Mouse (Mus musculus) heart, embryonic 15.5 days (tissue): Measurements from ENCODE around the gene Eif3c. TPM values are rescaled to one million over a fixed set of nuclear protein-coding genes. Genes with fewer than 3 reads are reported as not detected.

ENCODE experiments used
- ATAC-seq: fragments of 200-750 bp; cut with Nextera tagmentation; replicated peaks from 2 replicates; pipeline ENCODE4 v1.8.0; 2017; ENCODE audit warnings: low read depth, moderate TSS enrichment; ENCODE audit not compliant: insufficient number of reproducible peaks, insufficient read depth, low FRiP score
- H3K27ac ChIP-seq: fragments of 300-500 bp; sonication (generic); 2 replicates; pipeline ENCODE4 v1.5.1; 2015; ENCODE audit warnings: mild to moderate bottlenecking, inconsistent platforms
- H3K27me3 ChIP-seq: fragments of 300-500 bp; sonication (generic); 2 replicates; pipeline ENCODE4 v1.6.1; 2015; ENCODE audit warnings: inconsistent platforms
- H3K36me3 ChIP-seq: fragments of 300-500 bp; sonication (generic); 2 replicates; pipeline ENCODE4 v1.6.1; 2015; ENCODE audit warnings: mild to moderate bottlenecking, inconsistent platforms
- H3K4me1 ChIP-seq: fragments of 300-500 bp; sonication (generic); replicated peaks from 2 replicates; pipeline ENCODE4 v1.6.1; 2015; ENCODE audit warnings: inconsistent platforms
- H3K4me2 ChIP-seq: fragments of 300-500 bp; sonication (generic); 2 replicates; pipeline ENCODE4 v1.6.1; 2015; ENCODE audit warnings: inconsistent platforms, mild to moderate bottlenecking, moderate library complexity
- H3K4me3 ChIP-seq: fragments of 300-500 bp; sonication (generic); 2 replicates; pipeline ENCODE4 v1.5.1; 2015; ENCODE audit warnings: mild to moderate bottlenecking, inconsistent platforms
- H3K9ac ChIP-seq: fragments of 300-500 bp; sonication (generic); 2 replicates; pipeline ENCODE4 v1.6.1; 2015; ENCODE audit warnings: mild to moderate bottlenecking, inconsistent platforms
- H3K9me3 ChIP-seq: fragments of 300-500 bp; sonication (generic); replicated peaks from 2 replicates; pipeline ENCODE4 v1.6.1; 2016; ENCODE audit warnings: inconsistent platforms
- WGBS: fragments of 180-500 bp; shearing (Covaris S2); methylation state at CpG from one replicate; pipeline ENCODE4 v1.1.7; 2015; ENCODE audit warnings: mixed read lengths; 5-methylcytosine and 5-hydroxymethylcytosine counted together
- polyA plus RNA-seq: library from polyadenylated mRNA; unstranded; fragments of >200 nt; fragmentation: Nextera tagmentation; extraction: Ambion mirVana; gene quantifications from 2 replicates; pipeline ENCODE4 v1.2.1, GENCODE M21; 2015

Eif3c gene
- polyA plus RNA-seq, 1 experiment from 2014 or later, result 119 TPM

- Histone ChIP-seq H3K9me3 (no peaks in the 10 kb centered on the region), H3K4me2 (no peak overlapping the region), H3K27ac (no peak overlapping the region), H3K9ac (no peak overlapping the region), H3K36me3 (peaks cover 94% of the 10 kb centered on the region), H3K27me3 (no peaks in the 10 kb centered on the region), H3K4me1 (no peaks in the 10 kb centered on the region), H3K4me3 (no peak overlapping the region)
- WGBS, result 93% methylated on average over 5 of the region's 5 CpGs
- no peak for ATAC-seq
Observed at GRCm38 (mm10) chr7:126556635-126557034, 9.6 kb downstream of the Eif3c start.

- H3K4me2 ChIP-seq, result no peak overlapping the region
- WGBS, result 95% methylated on average over 1 of the region's 1 CpGs
- ATAC-seq, result no peak
Observed at GRCm38 (mm10) chr7:126554796-126555195, 11.4 kb downstream of the Eif3c start.

GRCm38 (mm10) chr7:126545631-126546030, 20.6 kb downstream of the Eif3c start:
- Histone ChIP-seq H3K9ac (no peak overlapping the region), H3K36me3 (peaks cover 51% of the 10 kb centered on the region)

More at GRCm38 (mm10) chr7:126554796-126555195, 11.4 kb downstream of the Eif3c start:
- no peaks in the 10 kb centered on the region for H3K9me3 ChIP-seq
- H3K27ac ChIP-seq, result no peak overlapping the region
- peaks cover 97% of the 10 kb centered on the region for H3K36me3 ChIP-seq
- no peak overlapping the region for H3K4me3 ChIP-seq
- no peaks in the 10 kb centered on the region for H3K4me1 ChIP-seq
- no peak overlapping the region for H3K9ac ChIP-seq
- no peaks in the 10 kb centered on the region for H3K27me3 ChIP-seq

GRCm38 (mm10) chr7:126541661-126542060, 24.6 kb downstream of the Eif3c start:
- Histone ChIP-seq H3K4me3 (no peak overlapping the region), H3K4me2 (no peak overlapping the region), H3K9ac (no peak overlapping the region), H3K4me1 (no peaks in the 10 kb centered on the region), H3K36me3 (peaks cover 13% of the 10 kb centered on the region), H3K9me3 (no peaks in the 10 kb centered on the region), H3K27ac (no peak overlapping the region), H3K27me3 (peaks cover 6% of the 10 kb centered on the region)
- no peak for ATAC-seq
- 69% methylated on average over 1 of the region's 1 CpGs for WGBS

More at GRCm38 (mm10) chr7:126545631-126546030, 20.6 kb downstream of the Eif3c start:
- Histone ChIP-seq H3K4me2 (no peak overlapping the region), H3K4me1 (no peaks in the 10 kb centered on the region), H3K4me3 (no peak overlapping the region), H3K27ac (no peak overlapping the region), H3K27me3 (no peaks in the 10 kb centered on the region), H3K9me3 (no peaks in the 10 kb centered on the region)
- WGBS, result 85% methylated on average over 2 of the region's 2 CpGs
- no peak for ATAC-seq

- no peak overlapping the region for H3K4me3 ChIP-seq
- H3K4me2 ChIP-seq, result no peak overlapping the region
- H3K4me1 ChIP-seq, result no peaks in the 10 kb centered on the region; the same call in 1 of the 2 replicates
- no peaks in the 10 kb centered on the region for H3K9me3 ChIP-seq
- peaks cover 9% of the 10 kb centered on the region for H3K27me3 ChIP-seq
- H3K27ac ChIP-seq, result no peak overlapping the region
- H3K36me3 ChIP-seq, result no peaks in the 10 kb centered on the region
- 68% methylated on average over 5 of the region's 5 CpGs for WGBS
- ATAC-seq, result no peak
- H3K9ac ChIP-seq, result no peak overlapping the region
Observed at GRCm38 (mm10) chr7:126537820-126538585, 28.2 kb downstream of the Eif3c start.

GRCm38 (mm10) chr7:126536466-126536865, 29.7 kb downstream of the Eif3c start:
- H3K9ac ChIP-seq, result no peak overlapping the region

GRCm38 (mm10) chr7:126535766-126536165, 30.4 kb downstream of the Eif3c start:
- 2% methylated on average over 28 of the region's 28 CpGs for WGBS
- Histone ChIP-seq H3K27ac (no peak overlapping the region), H3K9ac (peak overlapping the region; percentile 48)

More at GRCm38 (mm10) chr7:126536466-126536865, 29.7 kb downstream of the Eif3c start:
- H3K4me3 ChIP-seq, result peak overlapping the region; percentile 48
- peaks cover 9% of the 10 kb centered on the region for H3K27me3 ChIP-seq
- H3K36me3 ChIP-seq, result no peaks in the 10 kb centered on the region
- peak overlapping the region; percentile 75 for H3K4me2 ChIP-seq
- H3K27ac ChIP-seq, result no peak overlapping the region
- no peak for ATAC-seq
- no peaks in the 10 kb centered on the region for H3K9me3 ChIP-seq
- 57% methylated on average over 9 of the region's 9 CpGs for WGBS
- no peaks in the 10 kb centered on the region; the same call in 1 of the 2 replicates for H3K4me1 ChIP-seq

GRCm38 (mm10) chr7:126533434-126533833, 32.8 kb downstream of the Eif3c start:
- Histone ChIP-seq H3K27ac (no peak overlapping the region), H3K4me1 (no peaks in the 10 kb centered on the region; the same call in 1 of the 2 replicates), H3K4me2 (no peak overlapping the region), H3K9ac (no peak overlapping the region), H3K27me3 (peaks cover 9% of the 10 kb centered on the region), H3K36me3 (no peaks in the 10 kb centered on the region), H3K9me3 (no peaks in the 10 kb centered on the region), H3K4me3 (no peak overlapping the region)
- 63% methylated on average over 1 of the region's 1 CpGs for WGBS
- ATAC-seq, result no peak

More at GRCm38 (mm10) chr7:126535766-126536165, 30.4 kb downstream of the Eif3c start:
- H3K4me1 ChIP-seq, result no peaks in the 10 kb centered on the region; the same call in 1 of the 2 replicates
- no peaks in the 10 kb centered on the region for H3K36me3 ChIP-seq
- H3K27me3 ChIP-seq, result peaks cover 9% of the 10 kb centered on the region
- H3K4me3 ChIP-seq, result peak overlapping the region; percentile 48
- no peak for ATAC-seq
- H3K4me2 ChIP-seq, result peak overlapping the region; percentile 75
- H3K9me3 ChIP-seq, result no peaks in the 10 kb centered on the region

- H3K4me2 ChIP-seq, result no peak overlapping the region
Observed at GRCm38 (mm10) chr7:126528166-126528577, 38.0 kb downstream of the Eif3c start.

GRCm38 (mm10) chr7:126523316-126523715, 42.9 kb downstream of the Eif3c start:
- H3K4me1 ChIP-seq, result no peaks in the 10 kb centered on the region
- no peak overlapping the region for H3K27ac ChIP-seq
- no peak overlapping the region for H3K4me2 ChIP-seq
- ATAC-seq, result no peak
- H3K4me3 ChIP-seq, result no peak overlapping the region
- peaks cover 5% of the 10 kb centered on the region; the same call in 1 of the 2 replicates for H3K27me3 ChIP-seq
- 72% methylated on average over 3 of the region's 3 CpGs for WGBS
- H3K36me3 ChIP-seq, result no peaks in the 10 kb centered on the region
- H3K9ac ChIP-seq, result no peak overlapping the region
- H3K9me3 ChIP-seq, result no peaks in the 10 kb centered on the region

More at GRCm38 (mm10) chr7:126528166-126528577, 38.0 kb downstream of the Eif3c start:
- Histone ChIP-seq H3K36me3 (no peaks in the 10 kb centered on the region), H3K4me3 (no peak overlapping the region), H3K4me1 (no peaks in the 10 kb centered on the region), H3K9ac (no peak overlapping the region), H3K27ac (no peak overlapping the region), H3K27me3 (no peaks in the 10 kb centered on the region; the same call in 1 of the 2 replicates), H3K9me3 (no peaks in the 10 kb centered on the region)
- ATAC-seq, result no peak
- 19% methylated on average over 1 of the region's 1 CpGs for WGBS

- Histone ChIP-seq H3K4me1 (no peaks in the 10 kb centered on the region), H3K9ac (no peak overlapping the region)
- 51% methylated on average over 2 of the region's 2 CpGs for WGBS
Observed at GRCm38 (mm10) chr7:126519513-126519912, 46.7 kb downstream of the Eif3c start.

More at GRCm38 (mm10) chr7:126519513-126519912, 46.7 kb downstream of the Eif3c start:
- Histone ChIP-seq H3K4me3 (no peak overlapping the region), H3K36me3 (no peaks in the 10 kb centered on the region), H3K9me3 (no peaks in the 10 kb centered on the region), H3K27ac (no peak overlapping the region), H3K4me2 (no peak overlapping the region), H3K27me3 (peaks cover 5% of the 10 kb centered on the region; the same call in 1 of the 2 replicates)
- ATAC-seq, result no peak
